Mouse (Mus musculus): Measurements from ENCODE around the gene Sycn. TPM values are rescaled to one million over a fixed set of nuclear protein-coding genes. Genes with fewer than 3 reads are reported as not detected.
A peak's percentile ranks its signal among the peaks of the same experiment; 100 is the strongest.
"Not testable (repeated sequence)": the region's sequence is repeated elsewhere in the genome, so short reads cannot be mapped to it uniquely, and the experiment has no call there.

The Sycn gene
- polyA plus RNA-seq, 1 experiment from 2014 or later: not detected

GRCm38 (mm10) chr7:28527922-28528719 lies 12.6 kb upstream of the Sycn start:
- peak; percentile 40; the same call in 1 of the 2 replicates for ATAC-seq (ENCODE audit: low FRiP score)
- peak; percentile 96 for DNase-seq (ENCODE audit: low spot score, missing footprints)

DNA sequence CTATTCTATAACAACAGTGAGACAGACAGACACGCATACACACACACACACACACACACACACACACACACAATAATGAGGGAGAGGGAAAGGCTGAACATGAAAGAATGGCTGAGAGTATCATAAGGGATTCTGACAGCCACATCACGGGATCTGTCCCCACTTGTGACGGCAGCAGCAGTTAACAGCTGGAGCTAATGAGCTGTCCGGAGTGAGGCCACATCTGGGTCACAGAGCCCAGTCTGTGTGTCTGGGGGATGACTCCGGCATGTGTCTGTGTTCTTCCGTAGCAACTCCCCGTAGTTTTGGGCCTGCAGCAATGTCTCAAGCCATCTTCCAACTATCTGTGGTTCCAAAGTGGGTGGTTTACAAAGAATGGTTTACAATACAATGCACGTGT lies 8.7 kb upstream of the Sycn start:
- WGBS: 79% methylated on average over 8 of the region's 8 CpGs
- ATAC-seq (ENCODE audit: low FRiP score) (no peak), DNase-seq (ENCODE audit: low spot score, missing footprints) (no peak)
- no peaks in the 10 kb centered on the region for H3K9me3 ChIP-seq (ENCODE audit: control insufficient read depth, low read length)
- no peak overlapping the region for H3K4me2 ChIP-seq
- no peak overlapping the region for H3K27ac ChIP-seq (ENCODE audit: low read depth, low read length)
- no peaks in the 10 kb centered on the region for H3K36me3 ChIP-seq (ENCODE audit: control insufficient read depth, insufficient read depth, low read length)
- no peak overlapping the region for H3K9ac ChIP-seq (ENCODE audit: low read length)
- H3K27me3 ChIP-seq (ENCODE audit: control insufficient read depth, insufficient read depth, low read length): peaks cover 3% of the 10 kb centered on the region
- H3K4me1 ChIP-seq (ENCODE audit: control insufficient read depth, insufficient read depth, low read length): no peaks in the 10 kb centered on the region
- no peak overlapping the region for H3K4me3 ChIP-seq (ENCODE audit: low read depth, low read length)

More at GRCm38 (mm10) chr7:28527922-28528719, 12.6 kb upstream of the Sycn start:
- no peaks in the 10 kb centered on the region for H3K9me3 ChIP-seq (ENCODE audit: control insufficient read depth, low read length)
- 7% methylated on average over 19 of the region's 19 CpGs for WGBS
- no peak overlapping the region for H3K4me2 ChIP-seq
- no peaks in the 10 kb centered on the region for H3K36me3 ChIP-seq (ENCODE audit: control insufficient read depth, insufficient read depth, low read length)
- H3K4me1 ChIP-seq (ENCODE audit: control insufficient read depth, insufficient read depth, low read length): no peaks in the 10 kb centered on the region
- H3K9ac ChIP-seq (ENCODE audit: low read length): no peak overlapping the region
- no peak overlapping the region for H3K27ac ChIP-seq (ENCODE audit: low read depth, low read length)
- peaks cover 3% of the 10 kb centered on the region for H3K27me3 ChIP-seq (ENCODE audit: control insufficient read depth, insufficient read depth, low read length)
- H3K4me3 ChIP-seq (ENCODE audit: low read depth, low read length): no peak overlapping the region

DNA sequence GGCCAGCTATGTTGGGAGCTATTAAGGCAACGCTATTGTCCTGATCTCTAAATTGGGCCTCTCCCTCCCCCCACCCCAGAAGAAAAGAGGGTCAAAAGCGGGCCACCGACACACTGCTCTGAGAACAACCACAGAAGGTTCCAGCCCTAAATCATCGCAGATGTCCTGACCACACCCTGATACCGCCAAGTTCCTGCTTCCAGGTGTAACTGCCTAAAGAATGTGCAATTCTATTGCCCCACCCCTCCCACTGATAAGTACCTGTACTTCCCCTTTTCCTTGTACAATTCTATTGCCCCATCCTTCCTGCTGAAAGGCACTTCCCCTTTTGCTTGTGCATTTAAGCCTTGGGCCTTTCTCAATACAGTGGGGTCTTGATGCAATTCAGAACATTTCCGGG lies 1.8 kb upstream of the Sycn start:
- not testable (repeated sequence) for H3K9me3 ChIP-seq (ENCODE audit: control insufficient read depth, low read length); DNase-seq (ENCODE audit: low spot score, missing footprints); H3K36me3 ChIP-seq (ENCODE audit: control insufficient read depth, insufficient read depth, low read length); H3K9ac ChIP-seq (ENCODE audit: low read length); H3K4me2 ChIP-seq; H3K27me3 ChIP-seq (ENCODE audit: control insufficient read depth, insufficient read depth, low read length); H3K27ac ChIP-seq (ENCODE audit: low read depth, low read length); H3K4me3 ChIP-seq (ENCODE audit: low read depth, low read length); H3K4me1 ChIP-seq (ENCODE audit: control insufficient read depth, insufficient read depth, low read length); ATAC-seq (ENCODE audit: low FRiP score)
- 89% methylated on average over 6 of the region's 6 CpGs for WGBS

GRCm38 (mm10) chr7:28544051-28544601 lies 3.4 kb downstream of the Sycn start:
- peak overlapping the region; percentile 16; the same call in 1 of the 2 replicates for H3K9ac ChIP-seq (ENCODE audit: low read length)
- peaks cover 18% of the 10 kb centered on the region for H3K27me3 ChIP-seq (ENCODE audit: control insufficient read depth, insufficient read depth, low read length)
- no peaks in the 10 kb centered on the region for H3K9me3 ChIP-seq (ENCODE audit: control insufficient read depth, low read length)
- H3K27ac ChIP-seq (ENCODE audit: low read depth, low read length): no peak overlapping the region
- H3K4me3 ChIP-seq (ENCODE audit: low read depth, low read length): peak overlapping the region; percentile 11; the same call in 1 of the 2 replicates
- peak; percentile 89 for DNase-seq (ENCODE audit: low spot score, missing footprints)
- ATAC-seq (ENCODE audit: low FRiP score): peak; percentile 45
- no peaks in the 10 kb centered on the region for H3K36me3 ChIP-seq (ENCODE audit: control insufficient read depth, insufficient read depth, low read length)
- peak overlapping the region; percentile 50 for H3K4me2 ChIP-seq
- H3K4me1 ChIP-seq (ENCODE audit: control insufficient read depth, insufficient read depth, low read length): peaks cover 15% of the 10 kb centered on the region
- WGBS: 2% methylated on average over 24 of the region's 27 CpGs

DNA sequence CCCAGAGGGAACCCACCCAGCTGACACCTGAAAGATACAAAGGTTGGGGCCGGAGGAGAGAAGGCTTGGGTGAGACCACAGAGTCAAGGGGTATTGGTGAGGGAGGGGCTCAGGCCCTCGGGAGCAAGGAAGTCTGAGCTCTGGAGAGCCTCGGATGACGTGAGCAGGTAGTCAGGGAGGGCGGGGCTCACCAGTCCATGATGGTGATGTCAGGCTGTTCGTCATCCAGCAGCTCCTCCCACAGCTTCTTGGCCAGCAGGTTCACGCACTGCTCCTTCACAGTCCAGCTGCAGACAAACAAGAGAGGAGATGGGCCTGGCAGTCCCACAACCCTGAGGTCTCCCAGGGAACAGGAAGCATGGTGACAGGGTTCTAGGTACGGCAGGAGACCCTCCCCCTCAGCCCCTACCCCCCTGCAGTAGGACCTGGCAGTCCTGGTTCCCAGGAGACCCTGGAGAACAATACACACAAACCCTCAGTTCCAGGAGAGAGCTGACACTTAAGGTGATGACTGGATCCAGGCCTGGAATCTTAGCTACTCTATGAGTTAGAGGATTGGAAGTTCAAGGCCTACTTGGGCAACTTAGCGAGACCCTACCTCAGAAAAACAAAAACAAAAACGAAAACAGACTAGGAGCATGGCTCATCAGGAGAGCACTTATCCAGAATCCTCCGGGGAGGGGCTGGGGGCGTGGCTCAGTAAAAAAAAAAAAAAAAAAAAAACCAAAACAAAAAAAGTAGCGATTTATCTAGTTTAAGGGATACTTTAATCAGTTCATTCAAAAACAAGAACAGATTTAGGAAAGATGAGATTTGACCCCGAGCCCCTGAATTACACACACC lies 4.6 kb downstream of the Sycn start:
- Histone ChIP-seq H3K4me3 (ENCODE audit: low read depth, low read length) (no peak overlapping the region), H3K36me3 (ENCODE audit: control insufficient read depth, insufficient read depth, low read length) (no peaks in the 10 kb centered on the region), H3K4me1 (ENCODE audit: control insufficient read depth, insufficient read depth, low read length) (peaks cover 15% of the 10 kb centered on the region), H3K4me2 (no peak overlapping the region), H3K9ac (ENCODE audit: low read length) (no peak overlapping the region), H3K27me3 (ENCODE audit: control insufficient read depth, insufficient read depth, low read length) (peaks cover 18% of the 10 kb centered on the region), H3K9me3 (ENCODE audit: control insufficient read depth, low read length) (no peaks in the 10 kb centered on the region), H3K27ac (ENCODE audit: low read depth, low read length) (no peak overlapping the region)
- DNase-seq (ENCODE audit: low spot score, missing footprints): peak; percentile 89
- ATAC-seq (ENCODE audit: low FRiP score): peak; percentile 31; the same call in 1 of the 2 replicates
- 23% methylated on average over 14 of the region's 14 CpGs for WGBS

DNA sequence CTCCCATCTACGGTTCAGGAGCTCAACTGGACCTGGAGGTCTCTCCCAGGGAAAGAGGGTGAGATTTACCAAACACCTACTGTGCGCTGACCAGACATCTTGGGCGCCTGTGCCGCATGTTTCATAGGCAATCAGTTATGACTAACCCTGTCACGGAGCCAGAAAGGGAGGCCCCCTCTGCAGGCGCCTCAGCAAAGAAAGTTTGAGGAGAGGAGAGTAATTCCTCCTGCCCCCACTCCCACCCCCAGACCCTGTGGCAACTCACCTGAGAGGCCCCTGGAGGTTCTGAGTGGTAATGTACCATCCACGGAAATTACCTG lies 5.2 kb downstream of the Sycn start:
- no peak overlapping the region for H3K27ac ChIP-seq (ENCODE audit: low read depth, low read length)
- WGBS: 46% methylated on average over 7 of the region's 7 CpGs
- H3K9me3 ChIP-seq (ENCODE audit: control insufficient read depth, low read length): no peaks in the 10 kb centered on the region
- ATAC-seq (ENCODE audit: low FRiP score) (no peak), DNase-seq (ENCODE audit: low spot score, missing footprints) (no peak)
- peaks cover 15% of the 10 kb centered on the region for H3K4me1 ChIP-seq (ENCODE audit: control insufficient read depth, insufficient read depth, low read length)
- H3K9ac ChIP-seq (ENCODE audit: low read length): no peak overlapping the region
- H3K27me3 ChIP-seq (ENCODE audit: control insufficient read depth, insufficient read depth, low read length): peaks cover 18% of the 10 kb centered on the region
- no peak overlapping the region for H3K4me2 ChIP-seq
- H3K36me3 ChIP-seq (ENCODE audit: control insufficient read depth, insufficient read depth, low read length): no peaks in the 10 kb centered on the region
- no peak overlapping the region for H3K4me3 ChIP-seq (ENCODE audit: low read depth, low read length)

DNA sequence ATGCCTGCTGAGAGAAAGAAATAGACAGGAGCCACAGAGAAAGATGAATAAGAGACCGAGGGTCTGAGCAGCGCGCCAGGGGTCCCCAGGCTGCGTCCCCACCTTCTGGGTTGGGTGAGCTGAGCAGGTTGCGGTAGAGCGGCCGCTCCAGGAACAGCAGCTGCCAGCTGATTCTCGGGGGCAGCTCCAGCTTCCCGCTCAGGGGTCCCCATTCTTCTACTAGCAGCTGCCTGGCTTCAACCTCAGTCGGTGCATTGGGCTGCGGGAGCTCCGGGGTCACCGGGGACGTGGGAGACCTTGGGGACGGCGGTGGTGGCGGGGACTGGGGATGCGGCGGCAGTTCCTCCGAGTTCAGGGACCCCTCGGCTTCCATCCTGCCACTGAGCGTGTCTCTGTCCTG lies 6.0 kb downstream of the Sycn start:
- Histone ChIP-seq H3K27me3 (ENCODE audit: control insufficient read depth, insufficient read depth, low read length) (peaks cover 18% of the 10 kb centered on the region), H3K4me3 (ENCODE audit: low read depth, low read length) (peak overlapping the region; percentile 15), H3K27ac (ENCODE audit: low read depth, low read length) (no peak overlapping the region), H3K36me3 (ENCODE audit: control insufficient read depth, insufficient read depth, low read length) (no peaks in the 10 kb centered on the region), H3K9ac (ENCODE audit: low read length) (peak overlapping the region; percentile 42), H3K4me2 (peak overlapping the region; percentile 55), H3K4me1 (ENCODE audit: control insufficient read depth, insufficient read depth, low read length) (peaks cover 15% of the 10 kb centered on the region), H3K9me3 (ENCODE audit: control insufficient read depth, low read length) (no peaks in the 10 kb centered on the region)
- 1% methylated on average over 22 of the region's 22 CpGs for WGBS
- DNase-seq (ENCODE audit: low spot score, missing footprints) (peak; percentile 86), ATAC-seq (ENCODE audit: low FRiP score) (no peak)

DNA sequence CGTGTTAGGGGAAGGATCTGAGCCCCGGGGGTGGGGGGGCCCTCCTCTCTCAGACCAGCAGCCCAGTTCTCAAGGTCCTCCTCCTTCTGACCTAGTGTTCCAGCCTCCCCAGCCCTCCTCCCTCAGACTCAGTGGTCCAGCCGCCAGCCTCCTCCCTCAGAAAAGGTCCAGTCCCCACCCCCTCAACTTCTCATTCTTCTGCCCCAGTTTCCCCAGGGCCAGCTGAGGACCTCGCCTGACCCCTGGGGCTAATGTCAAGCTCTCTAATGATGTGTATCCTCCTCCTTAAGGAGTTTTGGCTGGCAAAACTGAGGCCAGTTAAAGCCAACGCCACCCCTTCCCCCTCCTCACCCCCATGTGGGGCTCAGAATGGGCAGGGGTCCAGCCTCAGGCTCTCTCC lies 6.5 kb downstream of the Sycn start, which contains the start of gene Nccrp1:
TSS of gene Nccrp1 (minus strand) at position 101 of the 400 bp plus-strand sequence.
- no peak for DNase-seq (ENCODE audit: low spot score, missing footprints)
- Histone ChIP-seq H3K9ac (ENCODE audit: low read length) (peak within 1 kb of the TSS; percentile 42), H3K4me1 (ENCODE audit: control insufficient read depth, insufficient read depth, low read length) (peaks cover 15% of the 10 kb centered on the region), H3K36me3 (ENCODE audit: control insufficient read depth, insufficient read depth, low read length) (no peaks in the 10 kb centered on the region), H3K4me3 (ENCODE audit: low read depth, low read length) (peak within 1 kb of the TSS; percentile 15), H3K9me3 (ENCODE audit: control insufficient read depth, low read length) (no peaks in the 10 kb centered on the region), H3K27ac (ENCODE audit: low read depth, low read length) (no peak within 1 kb of the TSS), H3K4me2 (peak within 1 kb of the TSS; percentile 55), H3K27me3 (ENCODE audit: control insufficient read depth, insufficient read depth, low read length) (peaks cover 18% of the 10 kb centered on the region)
- 3% methylated on average over 5 of the region's 5 CpGs for WGBS
- no peak for ATAC-seq (ENCODE audit: low FRiP score)
